27 mouse cellular contexts compared by ENCODE assay signal in genomic region chr7:109194850-109195249, GRCm38 (mm10).
"Had no signal": no experiment of that assay in that cellular context is flagged by ENCODE, and none has a peak within 500 bp of the region (broad histone marks: within the 10 kb centered on the region; RNA-seq: fewer than 3 reads in every experiment).

No protein-coding gene starts in this region.

- H3K9me3 ChIP-seq: heart, embryonic 13.5 days; heart, embryonic 15.5 days; hindbrain, embryonic 12.5 days; hindbrain, embryonic 15.5 days; kidney, embryonic 15.5 days; limb, embryonic 12.5 days; liver, embryonic 13.5 days; liver, embryonic 15.5 days had no signal

- H3K4me3 ChIP-seq: heart, embryonic 13.5 days; heart, embryonic 15.5 days; hindbrain, embryonic 12.5 days; hindbrain, embryonic 15.5 days; kidney, embryonic 15.5 days; limb, embryonic 12.5 days; liver, embryonic 13.5 days; liver, embryonic 15.5 days had no signal

- H3K4me1 ChIP-seq: liver, embryonic 13.5 days; liver, embryonic 15.5 days had no signal

- DNase-seq: gastrocnemius, postnatal 14 days; gastrocnemius, postnatal 36 days; heart, adult 18-20 months; heart, postnatal 14 days; heart, postnatal 36 days; kidney, adult 11 months; kidney, adult 2 months; kidney, adult 9 months; kidney, postnatal 14 days; kidney, postnatal 36 days; layer of hippocampus, adult 9-11 months; layer of hippocampus, postnatal 36 days; left cerebral cortex, postnatal 4 days; liver; liver, embryonic 13.5 days had no signal

- ATAC-seq: hindbrain, postnatal 0 days; intestine, embryonic 16.5 days had no signal

- H3K27ac ChIP-seq: heart, embryonic 13.5 days; heart, embryonic 15.5 days; hindbrain, embryonic 12.5 days; hindbrain, embryonic 15.5 days; hindbrain, postnatal 0 days; kidney, embryonic 15.5 days; kidney, postnatal 0 days; limb, embryonic 12.5 days; liver, embryonic 13.5 days; liver, embryonic 15.5 days had no signal

- H3K27me3 ChIP-seq: heart, embryonic 13.5 days; hindbrain, embryonic 12.5 days had no signal

- H3K4me2 ChIP-seq: heart, embryonic 11.5 days; heart, embryonic 13.5 days; heart, embryonic 15.5 days; hindbrain, embryonic 12.5 days; hindbrain, embryonic 15.5 days; kidney, embryonic 15.5 days; limb, embryonic 12.5 days; liver, embryonic 11.5 days; liver, embryonic 13.5 days; liver, embryonic 15.5 days had no signal

- H3K9ac ChIP-seq: heart, embryonic 13.5 days; heart, embryonic 15.5 days; hindbrain, embryonic 12.5 days; hindbrain, embryonic 15.5 days; kidney, embryonic 15.5 days; limb, embryonic 12.5 days; liver, embryonic 13.5 days; liver, embryonic 15.5 days had no signal

- H3K36me3 ChIP-seq: heart, embryonic 13.5 days; heart, embryonic 15.5 days; hindbrain, embryonic 12.5 days; hindbrain, embryonic 15.5 days; kidney, embryonic 15.5 days; limb, embryonic 12.5 days; liver, embryonic 13.5 days; liver, embryonic 15.5 days had no signal
